Mouse (Mus musculus): ENCODE measurements around the gene Rpl31. TPM values are rescaled to one million over a fixed set of nuclear protein-coding genes. Genes with fewer than 3 reads are reported as not detected.

Gene Rpl31
- polyA plus RNA-seq, 1 experiment from 2014 or later = 511 TPM

- H3K27ac ChIP-seq = 0 out of 2 replicates have a peak overlapping the region, but pooled peaks have one; percentile 22
- H3K4me2 ChIP-seq = no peak overlapping the region
- H3K9me3 ChIP-seq (replicated peaks) = no peaks in the 10 kb centered on the region
- no peak overlapping the region for H3K4me3 ChIP-seq
- peaks cover 20% of the 10 kb centered on the region; the same call in 1 of the 2 replicates for H3K36me3 ChIP-seq
- no peaks in the 10 kb centered on the region for H3K27me3 ChIP-seq (replicated peaks)
- peak; percentile 83 for ATAC-seq
- 63% methylated on average over 2 of the region's 2 CpGs for WGBS (ENCODE audit: insufficient replicate concordance)
- H3K4me1 ChIP-seq = peaks cover 56% of the 10 kb centered on the region
- no peak overlapping the region for H3K9ac ChIP-seq
Observed at GRCm38 (mm10) chr1:39388163-39388562, 20.5 kb downstream of the Rpl31 start.

- Histone ChIP-seq H3K4me1 (peaks cover 67% of the 10 kb centered on the region), H3K4me2 (no peak overlapping the region), H3K27me3 (replicated peaks) (no peaks in the 10 kb centered on the region), H3K4me3 (no peak overlapping the region), H3K27ac (peak overlapping the region; percentile 13; the same call in 1 of the 2 replicates), H3K9me3 (replicated peaks) (no peaks in the 10 kb centered on the region), H3K36me3 (peaks cover 22% of the 10 kb centered on the region; the same call in 1 of the 2 replicates), H3K9ac (no peak overlapping the region)
- WGBS (ENCODE audit: insufficient replicate concordance) = 48% methylated on average over 11 of the region's 11 CpGs
- ATAC-seq = peak; percentile 36
Observed at GRCm38 (mm10) chr1:39389338-39389737, 21.7 kb downstream of the Rpl31 start.

GRCm38 (mm10) chr1:39391652-39392051 lies 24.0 kb downstream of the Rpl31 start:
- H3K9ac ChIP-seq = no peak overlapping the region
- no peak for ATAC-seq

DNA sequence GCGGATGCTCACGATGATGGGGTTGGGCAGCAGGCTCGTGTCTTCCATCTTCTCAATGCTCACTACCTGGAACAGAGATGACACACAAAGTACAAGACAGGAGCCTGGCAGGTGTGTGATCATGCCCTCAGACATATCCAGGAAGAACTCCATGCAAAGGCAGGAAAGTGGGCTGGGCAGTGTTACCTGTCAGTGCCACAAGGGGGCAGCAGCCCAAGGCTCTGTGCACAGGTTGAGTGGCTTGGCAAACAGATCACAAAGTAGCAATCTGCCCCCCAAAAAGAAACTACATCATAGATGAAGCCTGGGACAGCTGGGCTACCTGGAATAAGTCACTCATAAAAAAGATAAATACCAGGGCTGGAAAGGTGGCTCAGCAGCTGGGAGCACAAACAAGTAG lies 24.5 kb downstream of the Rpl31 start:
- Histone ChIP-seq H3K4me2 (no peak overlapping the region), H3K27me3 (replicated peaks) (no peaks in the 10 kb centered on the region), H3K27ac (no peak overlapping the region), H3K4me1 (peaks cover 88% of the 10 kb centered on the region), H3K4me3 (no peak overlapping the region), H3K9me3 (replicated peaks) (peaks cover 1% of the 10 kb centered on the region; the same call in 1 of the 2 replicates), H3K36me3 (peaks cover 20% of the 10 kb centered on the region), H3K9ac (no peak overlapping the region)
- 60% methylated on average over 3 of the region's 3 CpGs for WGBS (ENCODE audit: insufficient replicate concordance)
- ATAC-seq = no peak

More at GRCm38 (mm10) chr1:39391652-39392051, 24.0 kb downstream of the Rpl31 start:
- H3K4me1 ChIP-seq = peaks cover 90% of the 10 kb centered on the region
- H3K27ac ChIP-seq = no peak overlapping the region
- no peaks in the 10 kb centered on the region for H3K27me3 ChIP-seq (replicated peaks)
- H3K9me3 ChIP-seq (replicated peaks) = no peaks in the 10 kb centered on the region
- H3K4me3 ChIP-seq = no peak overlapping the region
- peaks cover 15% of the 10 kb centered on the region; the same call in 1 of the 2 replicates for H3K36me3 ChIP-seq
- H3K4me2 ChIP-seq = no peak overlapping the region
- 83% methylated on average over 6 of the region's 6 CpGs for WGBS (ENCODE audit: insufficient replicate concordance)

DNA sequence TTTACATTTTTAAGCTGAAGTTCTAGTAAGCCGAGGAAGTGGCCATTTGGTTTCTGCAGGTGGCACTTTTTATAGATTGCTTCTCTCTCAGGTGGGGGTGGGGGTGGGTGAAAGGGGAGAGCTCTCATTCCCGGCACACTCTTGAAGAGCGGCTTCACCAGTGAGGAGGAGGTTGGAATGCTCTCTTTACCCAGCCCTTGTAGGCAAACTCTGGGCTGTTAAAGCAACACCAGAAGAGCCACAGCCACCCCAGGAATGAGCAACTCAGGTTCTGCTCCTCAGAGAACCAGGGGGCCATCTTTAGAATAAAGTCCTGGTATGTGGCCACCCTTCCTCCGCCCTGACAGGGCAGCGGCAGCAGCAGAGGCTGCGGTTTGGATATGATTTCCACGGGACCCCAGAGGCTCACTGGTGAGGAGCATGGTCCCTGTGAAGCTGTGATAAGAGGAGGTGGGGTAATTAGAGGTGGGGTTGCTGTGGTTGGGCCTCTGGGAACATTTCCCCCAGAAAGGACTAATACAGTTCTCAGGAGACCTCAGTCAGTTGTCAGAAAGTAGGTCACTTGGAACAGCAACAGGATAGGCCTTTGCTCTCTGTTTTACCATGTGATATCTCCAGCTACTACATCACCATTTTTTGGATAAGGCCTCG lies 25.7 kb downstream of the Rpl31 start:
- peak; percentile 77 for ATAC-seq
- WGBS (ENCODE audit: insufficient replicate concordance) = 29% methylated on average over 8 of the region's 8 CpGs
- H3K4me2 ChIP-seq = peak overlapping the region; percentile 56
- no peaks in the 10 kb centered on the region for H3K27me3 ChIP-seq (replicated peaks)
- H3K4me3 ChIP-seq = 0 out of 2 replicates have a peak overlapping the region, but pooled peaks have one; percentile 5
- peak overlapping the region; percentile 78 for H3K27ac ChIP-seq
- H3K4me1 ChIP-seq = peaks cover 81% of the 10 kb centered on the region
- peaks cover 4% of the 10 kb centered on the region; the same call in 1 of the 2 replicates for H3K9me3 ChIP-seq (replicated peaks)
- H3K9ac ChIP-seq = peak overlapping the region; percentile 50; the same call in 1 of the 2 replicates
- H3K36me3 ChIP-seq = peaks cover 32% of the 10 kb centered on the region

GRCm38 (mm10) chr1:39394096-39394495 lies 26.5 kb downstream of the Rpl31 start:
- Histone ChIP-seq H3K9me3 (replicated peaks) (peaks cover 4% of the 10 kb centered on the region; the same call in 1 of the 2 replicates), H3K4me3 (no peak overlapping the region), H3K4me1 (peaks cover 81% of the 10 kb centered on the region), H3K27ac (peak overlapping the region; percentile 78), H3K9ac (peak overlapping the region; percentile 50), H3K4me2 (peak overlapping the region; percentile 56; the same call in 1 of the 2 replicates), H3K27me3 (replicated peaks) (no peaks in the 10 kb centered on the region), H3K36me3 (peaks cover 30% of the 10 kb centered on the region)
- no peak for ATAC-seq
- WGBS (ENCODE audit: insufficient replicate concordance) = 68% methylated on average over 10 of the region's 10 CpGs

GRCm38 (mm10) chr1:39394650-39395049 lies 27.0 kb downstream of the Rpl31 start:
- Histone ChIP-seq H3K4me1 (peaks cover 80% of the 10 kb centered on the region), H3K4me2 (no peak overlapping the region), H3K27ac (no peak overlapping the region; the same call in 1 of the 2 replicates), H3K27me3 (replicated peaks) (no peaks in the 10 kb centered on the region), H3K4me3 (no peak overlapping the region), H3K9ac (no peak overlapping the region), H3K9me3 (replicated peaks) (peaks cover 4% of the 10 kb centered on the region; the same call in 1 of the 2 replicates), H3K36me3 (peaks cover 30% of the 10 kb centered on the region)
- 84% methylated on average over 3 of the region's 3 CpGs for WGBS (ENCODE audit: insufficient replicate concordance)
- no peak for ATAC-seq

- Histone ChIP-seq H3K4me2 (no peak overlapping the region), H3K4me3 (no peak overlapping the region), H3K36me3 (peaks cover 30% of the 10 kb centered on the region), H3K9ac (peak overlapping the region; percentile 3), H3K4me1 (peaks cover 75% of the 10 kb centered on the region), H3K27ac (peak overlapping the region; percentile 48; the same call in 1 of the 2 replicates), H3K9me3 (replicated peaks) (peaks cover 4% of the 10 kb centered on the region; the same call in 1 of the 2 replicates), H3K27me3 (replicated peaks) (no peaks in the 10 kb centered on the region)
- peak; percentile 60 for ATAC-seq
- 27% methylated on average over 4 of the region's 4 CpGs for WGBS (ENCODE audit: insufficient replicate concordance)
Observed at GRCm38 (mm10) chr1:39396347-39396746, 28.7 kb downstream of the Rpl31 start.

DNA sequence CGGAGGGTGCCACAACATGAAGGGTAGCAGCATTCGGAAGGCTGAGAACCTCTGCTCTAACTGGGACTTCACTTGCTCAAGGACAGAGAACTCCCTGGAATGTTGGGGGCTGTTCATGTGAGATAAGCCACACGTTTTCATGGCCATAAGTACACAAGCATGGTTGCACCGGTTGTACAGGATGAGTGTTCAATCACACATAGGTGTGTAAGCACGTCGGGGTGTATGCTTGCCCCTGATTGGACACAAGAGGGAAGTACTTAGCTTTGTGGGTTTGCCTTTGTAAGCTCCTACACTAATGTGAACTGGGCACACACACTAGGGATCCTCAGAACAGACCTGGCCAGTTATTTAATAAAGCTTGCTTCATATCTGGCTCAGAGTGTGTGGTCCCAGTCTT lies 30.6 kb downstream of the Rpl31 start:
- H3K9me3 ChIP-seq (replicated peaks) = peaks cover 4% of the 10 kb centered on the region; the same call in 1 of the 2 replicates
- WGBS (ENCODE audit: insufficient replicate concordance) = 60% methylated on average over 6 of the region's 6 CpGs
- no peak overlapping the region for H3K27ac ChIP-seq
- H3K36me3 ChIP-seq = peaks cover 32% of the 10 kb centered on the region
- peaks cover 58% of the 10 kb centered on the region for H3K4me1 ChIP-seq
- no peak overlapping the region for H3K4me2 ChIP-seq
- no peak for ATAC-seq
- no peaks in the 10 kb centered on the region for H3K27me3 ChIP-seq (replicated peaks)
- H3K4me3 ChIP-seq = no peak overlapping the region
- H3K9ac ChIP-seq = no peak overlapping the region

- Histone ChIP-seq H3K36me3 (peaks cover 29% of the 10 kb centered on the region), H3K4me2 (no peak overlapping the region), H3K4me3 (no peak overlapping the region), H3K27ac (no peak overlapping the region), H3K27me3 (replicated peaks) (no peaks in the 10 kb centered on the region), H3K4me1 (peaks cover 57% of the 10 kb centered on the region), H3K9me3 (replicated peaks) (peaks cover 4% of the 10 kb centered on the region; the same call in 1 of the 2 replicates), H3K9ac (no peak overlapping the region)
- 78% methylated on average over 4 of the region's 4 CpGs for WGBS (ENCODE audit: insufficient replicate concordance)
- ATAC-seq = no peak
Observed at GRCm38 (mm10) chr1:39399228-39399627, 31.6 kb downstream of the Rpl31 start.

DNA sequence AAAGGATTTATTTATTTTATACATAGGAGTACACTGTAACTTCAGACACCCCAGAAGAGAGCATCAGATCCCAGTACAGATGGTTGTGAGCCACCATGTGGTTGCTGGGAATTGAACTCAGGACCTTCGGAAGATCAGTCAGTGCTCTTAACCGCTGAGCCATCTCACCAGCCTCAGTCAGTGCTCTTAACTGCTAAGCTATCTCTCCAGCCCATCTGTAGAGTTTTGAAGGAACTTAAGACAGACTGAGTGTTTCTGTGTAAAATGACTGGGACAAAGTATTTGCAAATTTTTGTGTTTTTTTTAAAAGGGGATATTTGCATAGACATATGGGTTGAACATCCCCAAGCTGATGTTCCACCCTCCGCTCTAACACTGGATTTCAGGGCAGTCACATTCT lies 32.5 kb downstream of the Rpl31 start:
- 71% methylated on average over 3 of the region's 3 CpGs for WGBS (ENCODE audit: insufficient replicate concordance)
- Histone ChIP-seq H3K4me2 (no peak overlapping the region), H3K27me3 (replicated peaks) (no peaks in the 10 kb centered on the region), H3K9me3 (replicated peaks) (peaks cover 4% of the 10 kb centered on the region; the same call in 1 of the 2 replicates), H3K9ac (no peak overlapping the region), H3K4me3 (no peak overlapping the region), H3K4me1 (peaks cover 48% of the 10 kb centered on the region), H3K36me3 (peaks cover 29% of the 10 kb centered on the region), H3K27ac (no peak overlapping the region)
- ATAC-seq = no peak

- H3K4me1 ChIP-seq = peaks cover 19% of the 10 kb centered on the region
- no peak overlapping the region for H3K4me2 ChIP-seq
- H3K36me3 ChIP-seq = peaks cover 5% of the 10 kb centered on the region
- H3K27me3 ChIP-seq (replicated peaks) = no peaks in the 10 kb centered on the region
- H3K27ac ChIP-seq = no peak overlapping the region
- H3K4me3 ChIP-seq = no peak overlapping the region
- 77% methylated on average over 4 of the region's 4 CpGs for WGBS (ENCODE audit: insufficient replicate concordance)
- H3K9ac ChIP-seq = no peak overlapping the region
- no peak for ATAC-seq
- no peaks in the 10 kb centered on the region for H3K9me3 ChIP-seq (replicated peaks)
Observed at GRCm38 (mm10) chr1:39407108-39407507, 39.5 kb downstream of the Rpl31 start.
